Mouse (Mus musculus) liver, postnatal 0 days (tissue): Measurements from ENCODE around the gene Sgms1.

Experiments
- CTCF ChIP-seq: sonication (generic); IDR thresholded peaks from 2 replicates; pipeline ENCODE4 v1.5.1; 2016; ENCODE audit warnings: antibody characterized with exemption, low read depth
- EP300 ChIP-seq: IDR thresholded peaks from 2 replicates; pipeline ENCODE4 v1.6.1; 2016; ENCODE audit warnings: antibody characterized with exemption, low read depth, mild to moderate bottlenecking

- TF ChIP-seq EP300 (no peak), CTCF (no peak)
These were observed 78.5 kb downstream of the Sgms1 start for GRCm38 (mm10) chr19:32311063-32311462.
